Mouse (Mus musculus) cortical plate, adult 2 months (tissue): ENCODE measurements around the gene Srpk2.

Source experiments
- CTCF ChIP-seq: fragments of 200-500 bp; IDR thresholded peaks from 2 replicates; pipeline ENCODE4 v1.5.1; 2011; ENCODE audit warnings: mild to moderate bottlenecking, control low read depth, low read length; ENCODE audit not compliant: insufficient read depth; ENCODE audit errors: extremely low read depth
- POLR2A ChIP-seq: fragments of 200-500 bp; IDR thresholded peaks from 2 replicates; pipeline ENCODE4 v1.6.1; 2011; ENCODE audit warnings: mild to moderate bottlenecking, low read length, control low read depth; ENCODE audit not compliant: insufficient read depth; ENCODE audit errors: extremely low read depth

- TF ChIP-seq POLR2A (no peak), CTCF (no peak)
Observed at GRCm38 (mm10) chr5:23573942-23574341, 110.5 kb downstream of the Srpk2 start.
